Mouse (Mus musculus) heart, embryonic 13.5 days (tissue): ENCODE data around the gene Ano6. TPM values are rescaled to one million over a fixed set of nuclear protein-coding genes. Genes with fewer than 3 reads are reported as not detected.

Experiments
- ATAC-seq: fragments of 200-750 bp; cut with Nextera tagmentation; 2 replicates; pipeline ENCODE4 v1.8.0; 2017; ENCODE audit warnings: moderate TSS enrichment; ENCODE audit not compliant: insufficient number of reproducible peaks, low FRiP score, low TSS enrichment; ENCODE audit errors: extremely low read depth
- H3K27ac ChIP-seq: fragments of 300-500 bp; sonication (generic); replicated peaks from 2 replicates; pipeline ENCODE4 v1.5.1; 2015; ENCODE audit warnings: moderate library complexity, mild to moderate bottlenecking, inconsistent platforms
- H3K27me3 ChIP-seq: fragments of 300-500 bp; sonication (generic); replicated peaks from 2 replicates; pipeline ENCODE4 v1.6.1; 2015; ENCODE audit warnings: mild to moderate bottlenecking, inconsistent platforms
- H3K36me3 ChIP-seq: fragments of 300-500 bp; sonication (generic); 2 replicates; pipeline ENCODE4 v1.6.1; 2015; ENCODE audit warnings: mild to moderate bottlenecking, inconsistent platforms
- H3K4me1 ChIP-seq: fragments of 300-500 bp; sonication (generic); 2 replicates; pipeline ENCODE4 v1.6.1; 2015; ENCODE audit warnings: inconsistent platforms
- H3K4me2 ChIP-seq: fragments of 300-500 bp; sonication (generic); 2 replicates; pipeline ENCODE4 v1.6.1; 2015; ENCODE audit warnings: inconsistent platforms, mild to moderate bottlenecking, moderate library complexity
- H3K4me3 ChIP-seq: fragments of 300-500 bp; sonication (generic); 2 replicates; pipeline ENCODE4 v1.5.1; 2015; ENCODE audit warnings: moderate library complexity, mild to moderate bottlenecking, inconsistent platforms
- H3K9ac ChIP-seq: fragments of 300-500 bp; sonication (generic); 2 replicates; pipeline ENCODE4 v1.6.1; 2015; ENCODE audit warnings: inconsistent platforms, mild to moderate bottlenecking, moderate library complexity
- H3K9me3 ChIP-seq: fragments of 300-500 bp; sonication (generic); 2 replicates; pipeline ENCODE4 v1.6.1; 2016; ENCODE audit warnings: inconsistent platforms
- WGBS: fragments of 180-500 bp; shearing (Covaris S2); methylation state at CpG from one replicate; pipeline ENCODE4 v1.1.7; 2015; ENCODE audit warnings: mixed read lengths; 5-methylcytosine and 5-hydroxymethylcytosine counted together
- polyA plus RNA-seq: library from polyadenylated mRNA; unstranded; fragments of >200 nt; fragmentation: Nextera tagmentation; extraction: Ambion mirVana; gene quantifications from 2 replicates; pipeline ENCODE4 v1.2.1, GENCODE M21; 2015

Gene Ano6
- polyA plus RNA-seq, 1 experiment from 2014 or later: 31.0 TPM

- 72% methylated on average over 4 of the region's 4 CpGs for WGBS
Observed at GRCm38 (mm10) chr15:95769576-95769975, 21.1 kb upstream of the Ano6 start.

GRCm38 (mm10) chr15:95770307-95770706 lies 20.3 kb upstream of the Ano6 start:
- Histone ChIP-seq H3K4me3 (no peak overlapping the region), H3K36me3 (no peaks in the 10 kb centered on the region), H3K27ac (no peak overlapping the region), H3K4me2 (no peak overlapping the region), H3K4me1 (no peaks in the 10 kb centered on the region), H3K9me3 (no peaks in the 10 kb centered on the region), H3K27me3 (no peaks in the 10 kb centered on the region), H3K9ac (no peak overlapping the region)
- ATAC-seq: no peak
- 68% methylated on average over 2 of the region's 2 CpGs for WGBS

More at GRCm38 (mm10) chr15:95769576-95769975, 21.1 kb upstream of the Ano6 start:
- H3K4me1 ChIP-seq: no peaks in the 10 kb centered on the region
- no peaks in the 10 kb centered on the region for H3K36me3 ChIP-seq
- H3K4me3 ChIP-seq: no peak overlapping the region
- no peaks in the 10 kb centered on the region for H3K27me3 ChIP-seq
- no peak overlapping the region for H3K4me2 ChIP-seq
- ATAC-seq: no peak
- H3K27ac ChIP-seq: no peak overlapping the region
- H3K9me3 ChIP-seq: no peaks in the 10 kb centered on the region
- no peak overlapping the region for H3K9ac ChIP-seq

GRCm38 (mm10) chr15:95772374-95772773 lies 18.3 kb upstream of the Ano6 start:
- 55% methylated on average over 13 of the region's 13 CpGs for WGBS
- H3K36me3 ChIP-seq: no peaks in the 10 kb centered on the region
- no peak overlapping the region for H3K9ac ChIP-seq
- no peak for ATAC-seq
- H3K9me3 ChIP-seq: no peaks in the 10 kb centered on the region
- H3K27me3 ChIP-seq: no peaks in the 10 kb centered on the region
- no peak overlapping the region for H3K4me3 ChIP-seq
- H3K4me2 ChIP-seq: no peak overlapping the region
- H3K27ac ChIP-seq: no peak overlapping the region
- no peaks in the 10 kb centered on the region for H3K4me1 ChIP-seq

- Histone ChIP-seq H3K4me2 (no peak overlapping the region), H3K27ac (no peak overlapping the region), H3K36me3 (no peaks in the 10 kb centered on the region), H3K9me3 (no peaks in the 10 kb centered on the region), H3K9ac (no peak overlapping the region), H3K4me3 (no peak overlapping the region), H3K4me1 (no peaks in the 10 kb centered on the region), H3K27me3 (no peaks in the 10 kb centered on the region)
- WGBS: 49% methylated on average over 14 of the region's 14 CpGs
- ATAC-seq: no peak
Observed at GRCm38 (mm10) chr15:95772861-95773836, 17.5 kb upstream of the Ano6 start.

GRCm38 (mm10) chr15:95774197-95774596 lies 16.4 kb upstream of the Ano6 start:
- H3K27ac ChIP-seq: no peak overlapping the region
- 72% methylated on average over 6 of the region's 6 CpGs for WGBS
- no peak overlapping the region for H3K4me2 ChIP-seq
- ATAC-seq: no peak
- no peaks in the 10 kb centered on the region for H3K27me3 ChIP-seq
- H3K9me3 ChIP-seq: no peaks in the 10 kb centered on the region
- no peak overlapping the region for H3K9ac ChIP-seq
- H3K36me3 ChIP-seq: no peaks in the 10 kb centered on the region
- H3K4me3 ChIP-seq: no peak overlapping the region
- H3K4me1 ChIP-seq: no peaks in the 10 kb centered on the region

GRCm38 (mm10) chr15:95774674-95775414 lies 15.8 kb upstream of the Ano6 start:
- Histone ChIP-seq H3K9me3 (no peaks in the 10 kb centered on the region), H3K4me3 (no peak overlapping the region), H3K4me2 (no peak overlapping the region), H3K36me3 (no peaks in the 10 kb centered on the region), H3K4me1 (no peaks in the 10 kb centered on the region), H3K27ac (no peak overlapping the region), H3K9ac (no peak overlapping the region), H3K27me3 (no peaks in the 10 kb centered on the region)
- no peak for ATAC-seq
- WGBS: 82% methylated on average over 9 of the region's 9 CpGs

- Histone ChIP-seq H3K27me3 (no peaks in the 10 kb centered on the region), H3K9me3 (no peaks in the 10 kb centered on the region), H3K36me3 (no peaks in the 10 kb centered on the region), H3K4me1 (no peaks in the 10 kb centered on the region), H3K9ac (no peak overlapping the region), H3K4me3 (no peak overlapping the region), H3K27ac (no peak overlapping the region), H3K4me2 (no peak overlapping the region)
- no peak for ATAC-seq
- 80% methylated on average over 2 of the region's 2 CpGs for WGBS
Observed at GRCm38 (mm10) chr15:95777743-95778142, 12.9 kb upstream of the Ano6 start.

- H3K4me1 ChIP-seq: no peaks in the 10 kb centered on the region
- no peak overlapping the region for H3K27ac ChIP-seq
- no peak overlapping the region for H3K4me2 ChIP-seq
- no peaks in the 10 kb centered on the region for H3K27me3 ChIP-seq
- ATAC-seq: no peak
- H3K9me3 ChIP-seq: no peaks in the 10 kb centered on the region
- H3K36me3 ChIP-seq: no peaks in the 10 kb centered on the region
- WGBS: 80% methylated on average over 4 of the region's 4 CpGs
- H3K4me3 ChIP-seq: no peak overlapping the region
- H3K9ac ChIP-seq: no peak overlapping the region
Observed at GRCm38 (mm10) chr15:95778710-95779109, 11.9 kb upstream of the Ano6 start.

GRCm38 (mm10) chr15:95786624-95787023 lies 4.0 kb upstream of the Ano6 start:
- Histone ChIP-seq H3K4me2 (no peak overlapping the region), H3K27ac (no peak overlapping the region), H3K36me3 (no peaks in the 10 kb centered on the region), H3K9me3 (0 out of 2 replicates have a peak, but pooled peaks cover 6% of the 10 kb centered on the region), H3K27me3 (no peaks in the 10 kb centered on the region), H3K4me3 (no peak overlapping the region), H3K9ac (no peak overlapping the region), H3K4me1 (peaks cover 11% of the 10 kb centered on the region)
- 78% methylated on average over 4 of the region's 4 CpGs for WGBS
- no peak for ATAC-seq

GRCm38 (mm10) chr15:95787578-95787977 lies 3.1 kb upstream of the Ano6 start:
- H3K4me2 ChIP-seq: no peak overlapping the region
- peaks cover 21% of the 10 kb centered on the region for H3K4me1 ChIP-seq
- no peak for ATAC-seq
- H3K9me3 ChIP-seq: 0 out of 2 replicates have a peak, but pooled peaks cover 6% of the 10 kb centered on the region
- H3K27me3 ChIP-seq: no peaks in the 10 kb centered on the region
- H3K27ac ChIP-seq: no peak overlapping the region
- no peaks in the 10 kb centered on the region for H3K36me3 ChIP-seq
- WGBS: 58% methylated on average over 3 of the region's 3 CpGs
- no peak overlapping the region for H3K4me3 ChIP-seq
- H3K9ac ChIP-seq: no peak overlapping the region
